ENCODE assay signal across 14 mouse cellular contexts in genomic region chr13:16021181-16021580, GRCm38 (mm10). TPM values are rescaled to one million over a fixed set of nuclear protein-coding genes. Genes with fewer than 3 reads are reported as not detected.
DNase-seq lines count a peak whose midpoint lies in the region; ATAC-seq and TF ChIP-seq lines count a peak whose summit lies in the region.
"Had no signal": no experiment of that assay in that cellular context is flagged by ENCODE, and none has a peak within 500 bp of the region (broad histone marks: within the 10 kb centered on the region; RNA-seq: fewer than 3 reads in every experiment).

No protein-coding gene starts in this region.

- H3K4me2 ChIP-seq in heart, embryonic 13.5 days = peak overlapping the region; percentile 81
- H3K4me2 ChIP-seq in embryonic facial prominence, embryonic 13.5 days = peak overlapping the region; percentile 80
- peak overlapping the region; percentile 22; the same call in 1 of the 2 replicates for H3K4me2 ChIP-seq in limb, embryonic 14.5 days (replicated peaks; ENCODE audit: low read depth, low read length, severe bottlenecking)
- H3K4me2 ChIP-seq: hindbrain, embryonic 14.5 days; liver, embryonic 13.5 days had no signal

- WGBS in heart, embryonic 13.5 days = 40% methylated on average over 6 of the region's 6 CpGs
- WGBS in embryonic facial prominence, embryonic 13.5 days = 48% methylated on average over 6 of the region's 6 CpGs
- 54% methylated on average over 6 of the region's 6 CpGs for WGBS in limb, embryonic 14.5 days
- WGBS in forebrain, embryonic 10.5 days = 71% methylated on average over 6 of the region's 6 CpGs

- TF ChIP-seq POLR2A in limb, embryonic 14.5 days (IDR thresholded peaks at IDR 0.05; ENCODE audit: borderline replicate concordance, extremely low read depth, insufficient read depth, insufficient read length) = no peak

- H3K9ac ChIP-seq in heart, embryonic 13.5 days = peak overlapping the region; percentile 67
- no peak overlapping the region for H3K9ac ChIP-seq in embryonic facial prominence, embryonic 13.5 days
- no peak overlapping the region for H3K9ac ChIP-seq in limb, embryonic 14.5 days (ENCODE audit: low read depth, low read length, severe bottlenecking)
- H3K9ac ChIP-seq: hindbrain, embryonic 14.5 days; liver, embryonic 13.5 days had no signal

- peak overlapping the region; percentile 58 for H3K27ac ChIP-seq in heart, embryonic 13.5 days (replicated peaks)
- no peak overlapping the region for H3K27ac ChIP-seq in embryonic facial prominence, embryonic 13.5 days
- H3K27ac ChIP-seq in limb, embryonic 14.5 days (replicated peaks; ENCODE audit: low read depth, low read length) = peak overlapping the region; percentile 48
- no peak overlapping the region for H3K27ac ChIP-seq in forebrain, embryonic 10.5 days
- H3K27ac ChIP-seq: heart, embryonic 10.5 days; hindbrain, embryonic 14.5 days; liver, embryonic 13.5 days; stomach, postnatal 0 days had no signal

- H3K4me3 ChIP-seq in heart, embryonic 13.5 days = peak overlapping the region; percentile 67
- H3K4me3 ChIP-seq in embryonic facial prominence, embryonic 13.5 days = peak overlapping the region; percentile 29
- H3K4me3 ChIP-seq in limb, embryonic 14.5 days (replicated peaks; ENCODE audit: low read length) = no peak overlapping the region
- no peak overlapping the region for H3K4me3 ChIP-seq in forebrain, embryonic 10.5 days
- H3K4me3 ChIP-seq: heart, embryonic 10.5 days; liver, embryonic 13.5 days had no signal

- H3K27me3 ChIP-seq in heart, embryonic 13.5 days (replicated peaks) = 0 out of 2 replicates have a peak, but pooled peaks cover 3% of the 10 kb centered on the region
- H3K27me3 ChIP-seq in embryonic facial prominence, embryonic 13.5 days = peaks cover 9% of the 10 kb centered on the region
- H3K27me3 ChIP-seq in limb, embryonic 14.5 days (ENCODE audit: control insufficient read depth, insufficient read depth, low read length) = peaks cover 7% of the 10 kb centered on the region; the same call in 1 of the 2 replicates
- peaks cover 37% of the 10 kb centered on the region for H3K27me3 ChIP-seq in forebrain, embryonic 10.5 days (ENCODE audit: poor library complexity, severe bottlenecking)

- H3K4me1 ChIP-seq in heart, embryonic 13.5 days = peaks cover 37% of the 10 kb centered on the region
- peaks cover 17% of the 10 kb centered on the region for H3K4me1 ChIP-seq in embryonic facial prominence, embryonic 13.5 days
- H3K4me1 ChIP-seq in limb, embryonic 14.5 days (ENCODE audit: control insufficient read depth, insufficient read depth, low read length) = peaks cover 22% of the 10 kb centered on the region
- peaks cover 26% of the 10 kb centered on the region for H3K4me1 ChIP-seq in forebrain, embryonic 10.5 days
- H3K4me1 ChIP-seq: liver, embryonic 13.5 days had no signal

- intact Hi-C loops in left cerebral cortex, postnatal 14 days (cut with DNase I) = loop anchor here (5.0 kb wide), 2 partner anchors 741 to 1411 kb away; no protein-coding TSS in a partner anchor
- intact Hi-C loops in left cerebral cortex, postnatal 10 days (cut with DNase I) = no loop called here

- no peak for DNase-seq in heart, adult 18-20 months
- peak; percentile 38 to 39 for DNase-seq in left cerebral cortex, postnatal 14 days (ENCODE audit: low spot score in 2 of 2)
- DNase-seq in left cerebral cortex, postnatal 10 days (ENCODE audit: extremely low spot score in 1 of 2, low spot score in 2 of 2) = no peak
- DNase-seq in limb, embryonic 14.5 days (ENCODE audit: low spot score) = no peak
- no peak for DNase-seq in kidney, adult 9 months
- no peak for DNase-seq in forebrain, embryonic 10.5 days (ENCODE audit: extremely low spot score, low spot score)
- DNase-seq: liver, embryonic 13.5 days had no signal

- ATAC-seq in heart, embryonic 13.5 days (ENCODE audit: extremely low read depth, insufficient number of reproducible peaks, low FRiP score, low TSS enrichment) = no peak
- ATAC-seq in embryonic facial prominence, embryonic 13.5 days (ENCODE audit: insufficient number of reproducible peaks, insufficient read depth, low FRiP score, low TSS enrichment, low read depth) = no peak
- ATAC-seq in limb, embryonic 14.5 days (ENCODE audit: low FRiP score, low read depth) = no peak
- ATAC-seq: forebrain, embryonic 16.5 days; intestine, embryonic 16.5 days had no signal

- no peaks in the 10 kb centered on the region for H3K9me3 ChIP-seq in heart, embryonic 13.5 days
- H3K9me3 ChIP-seq in embryonic facial prominence, embryonic 13.5 days = no peaks in the 10 kb centered on the region
- H3K9me3 ChIP-seq in limb, embryonic 14.5 days (ENCODE audit: control insufficient read depth, low read length) = no peaks in the 10 kb centered on the region
- no peaks in the 10 kb centered on the region for H3K9me3 ChIP-seq in forebrain, embryonic 10.5 days
- H3K9me3 ChIP-seq: heart, embryonic 10.5 days; liver, embryonic 13.5 days had no signal

- peaks cover 7% of the 10 kb centered on the region; the same call in 1 of the 2 replicates for H3K36me3 ChIP-seq in heart, embryonic 13.5 days
- H3K36me3 ChIP-seq in embryonic facial prominence, embryonic 13.5 days = no peaks in the 10 kb centered on the region
- peaks cover under 1% of the 10 kb centered on the region; the same call in 1 of the 2 replicates for H3K36me3 ChIP-seq in limb, embryonic 14.5 days (ENCODE audit: control insufficient read depth, insufficient read depth, low read length)
- no peaks in the 10 kb centered on the region for H3K36me3 ChIP-seq in forebrain, embryonic 10.5 days (replicated peaks)
- H3K36me3 ChIP-seq: heart, embryonic 10.5 days; liver, embryonic 13.5 days had no signal

RNA-seq across cellular contexts. Expression of gene Inhba, which starts 9.5 kb away (rescaled TPM):
- polyA plus RNA-seq in heart, embryonic 13.5 days (2015; fragmentation: Nextera tagmentation; extraction: Ambion mirVana) = 13.3 and 15.4 TPM in 2 replicates
- 1 to 10 TPM; 1.6 to 1.8 TPM for total RNA-seq in heart, adult 18-20 months (2021)
- 10 to 100 TPM in 1 of 2 experiments, 1 to 10 TPM in 1; 8.2 to 12.1 TPM for total RNA-seq in left cerebral cortex, postnatal 14 days (2021)
- total RNA-seq in left cerebral cortex, postnatal 10 days (2021) = 10 to 100 TPM in 1 of 2 experiments, 1 to 10 TPM in 1; 8.9 to 10.8 TPM
- polyA plus RNA-seq in embryonic facial prominence, embryonic 13.5 days (2015; fragmentation: Nextera tagmentation; extraction: Ambion mirVana) = 31.1 and 31.9 TPM in 2 replicates
- polyA plus RNA-seq in limb, embryonic 14.5 days (2012; rRNA removed) = 5.2 and 5.7 TPM in 2 replicates
- polyA plus RNA-seq in limb, embryonic 14.5 days (2014; fragmentation: Nextera tagmentation; extraction: Ambion mirVana) = 10.0 and 11.5 TPM in 2 replicates
- 0.26 and 0.27 TPM in 2 replicates for polyA plus RNA-seq in forebrain, embryonic 10.5 days (2016; fragmentation: Nextera tagmentation; extraction: Ambion mirVana)

Comparison
In these comparisons a context has a peak if more than half of its experiments do, and no peak if none do; other contexts are left out.
1. DNase-seq: peak in left cerebral cortex, postnatal 14 days (2 of 2); none in heart, adult 18-20 months (0 of 2), left cerebral cortex, postnatal 10 days (0 of 2), limb, embryonic 14.5 days (single experiment), kidney, adult 9 months (single experiment) and forebrain, embryonic 10.5 days (single experiment).
2. H3K27ac ChIP-seq: peak in heart, embryonic 13.5 days (single experiment) and limb, embryonic 14.5 days (single experiment); none in embryonic facial prominence, embryonic 13.5 days (single experiment) and forebrain, embryonic 10.5 days (single experiment).
3. H3K4me2 ChIP-seq: peak in every context shown above with its lines; median percentile 81 in heart, embryonic 13.5 days; 80 in embryonic facial prominence, embryonic 13.5 days; 22 in limb, embryonic 14.5 days.
4. H3K4me3 ChIP-seq: peak in heart, embryonic 13.5 days (single experiment) and embryonic facial prominence, embryonic 13.5 days (single experiment); none in limb, embryonic 14.5 days (single experiment) and forebrain, embryonic 10.5 days (single experiment).